Mouse (Mus musculus): ENCODE results near the gene Slc6a5. TPM values are rescaled to one million over a fixed set of nuclear protein-coding genes. Genes with fewer than 3 reads are reported as not detected.

Slc6a5 gene
- polyA plus RNA-seq, 1 experiment from 2014 or later: 10.7 TPM

Other genes with a start within 250 kb of the Slc6a5 start
- 3.1 and 5.3 TPM in 2 replicates for gene Htatip2, start 151.0 kb upstream of the Slc6a5 start, polyA plus RNA-seq (2015; fragmentation: Nextera tagmentation; extraction: Ambion mirVana)
- gene Prmt3, start 131.8 kb upstream of the Slc6a5 start, polyA plus RNA-seq (2015; fragmentation: Nextera tagmentation; extraction: Ambion mirVana): 49.2 and 49.4 TPM in 2 replicates
- gene Nell1, start 64.7 kb downstream of the Slc6a5 start, polyA plus RNA-seq (2015; fragmentation: Nextera tagmentation; extraction: Ambion mirVana): 30.0 and 31.6 TPM in 2 replicates

Measured in hindbrain, embryonic 15.5 days (tissue).